Mouse (Mus musculus) heart, postnatal 0 days (tissue): Measurements from ENCODE around the gene Flnb. TPM values are rescaled to one million over a fixed set of nuclear protein-coding genes. Genes with fewer than 3 reads are reported as not detected.

Source experiments
- ATAC-seq: fragments of 200-750 bp; cut with Nextera tagmentation; 2 replicates; pipeline ENCODE4 v1.8.0; 2017; ENCODE audit warnings: low read depth, moderate number of reproducible peaks, moderate library complexity; ENCODE audit not compliant: insufficient read depth
- DNase-seq: peaks from one replicate; pipeline ENCODE4 v3.0.0-alpha.2; 2016; ENCODE audit warnings: low spot score
- H3K27ac ChIP-seq: fragments of 300-500 bp; sonication (generic); 2 replicates; pipeline ENCODE4 v1.5.1; 2014; ENCODE audit warnings: low read depth, mild to moderate bottlenecking
- H3K27me3 ChIP-seq: fragments of 300-500 bp; sonication (generic); 2 replicates; pipeline ENCODE4 v1.6.1; 2014; ENCODE audit warnings: low read length, mixed read lengths; ENCODE audit not compliant: control insufficient read depth, insufficient read depth
- H3K36me3 ChIP-seq: fragments of 300-500 bp; sonication (generic); replicated peaks from 2 replicates; pipeline ENCODE4 v1.6.1; 2014; ENCODE audit warnings: low read length, mixed read lengths; ENCODE audit not compliant: control insufficient read depth, insufficient read depth
- H3K4me1 ChIP-seq: fragments of 300-500 bp; sonication (generic); 2 replicates; pipeline ENCODE4 v1.6.1; 2014; ENCODE audit warnings: antibody characterized with exemption; ENCODE audit not compliant: control insufficient read depth, insufficient read depth
- H3K4me2 ChIP-seq: fragments of 300-500 bp; sonication (generic); 2 replicates; pipeline ENCODE4 v1.6.1; 2014; ENCODE audit warnings: low read depth, mild to moderate bottlenecking, low read length, moderate library complexity
- H3K4me3 ChIP-seq: fragments of 300-500 bp; sonication (generic); 2 replicates; pipeline ENCODE4 v1.5.1; 2014; ENCODE audit warnings: low read depth, low read length
- H3K9ac ChIP-seq: fragments of 300-500 bp; sonication (generic); replicated peaks from 2 replicates; pipeline ENCODE4 v1.6.1; 2014; ENCODE audit warnings: low read depth, low read length, mixed read lengths
- H3K9me3 ChIP-seq: fragments of 300-500 bp; sonication (generic); replicated peaks from 2 replicates; pipeline ENCODE4 v1.6.1; 2016; ENCODE audit warnings: low read length; ENCODE audit not compliant: control insufficient read depth
- CTCF ChIP-seq: IDR thresholded peaks from 2 replicates; pipeline ENCODE4 v1.5.1; 2016; ENCODE audit warnings: antibody characterized with exemption, control low read depth, low read depth
- EP300 ChIP-seq: IDR thresholded peaks from 2 replicates; pipeline ENCODE4 v1.6.1; 2016; ENCODE audit warnings: antibody characterized with exemption, low read depth
- WGBS: fragments of 180-500 bp; shearing (Covaris S2); extraction: QIAGEN DNeasy Blood & Tissue Kit; methylation state at CpG from one replicate; pipeline ENCODE4 v1.1.7; 2014; 5-methylcytosine and 5-hydroxymethylcytosine counted together
- polyA plus RNA-seq: library from polyadenylated mRNA; unstranded; fragments of >200 nt; fragmentation: Nextera tagmentation; extraction: Ambion mirVana; gene quantifications from 2 replicates; pipeline ENCODE4 v1.2.1, GENCODE M21; 2015
- total RNA-seq: library from RNA; depleted of rRNA; stranded (reverse); fragments of >200 nt; gene quantifications from 2 replicates; pipeline ENCODE4 v1.2.3, GENCODE M21; 2014; ENCODE audit warnings: low replicate concordance

Flnb gene
- total and polyA plus RNA-seq, 2 experiments from 2014 or later = 4.0 to 40.7 TPM

DNA sequence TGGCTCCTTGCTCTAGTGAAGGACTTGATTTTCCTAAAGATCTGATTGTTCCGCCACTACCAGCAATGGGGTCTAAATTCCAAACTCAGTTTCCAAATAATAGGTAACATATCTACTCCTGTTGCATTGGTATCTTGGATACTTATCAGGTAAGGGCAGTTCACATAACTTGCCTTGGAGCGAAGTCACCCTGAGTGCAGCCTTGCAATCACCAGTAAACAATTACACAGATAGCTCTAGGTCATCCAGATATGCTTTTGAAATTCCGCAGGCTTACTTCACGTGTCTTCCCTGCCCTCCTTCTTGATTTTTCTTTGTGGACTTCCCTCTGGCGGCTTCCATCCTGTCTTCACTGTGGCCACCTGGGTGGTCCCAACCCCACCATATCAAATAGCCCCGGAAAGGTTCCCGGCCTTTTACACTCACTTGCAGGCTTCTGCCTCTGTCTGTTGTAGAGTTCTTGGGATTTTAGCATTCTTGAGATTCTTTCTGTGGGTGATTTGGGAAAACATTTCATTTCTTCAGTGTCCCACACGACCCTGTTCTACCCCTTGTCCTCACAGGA lies 22.3 kb downstream of the Flnb start:
- no peak overlapping the region for H3K4me2 ChIP-seq
- H3K36me3 ChIP-seq = no peaks in the 10 kb centered on the region
- TF ChIP-seq EP300 (no peak), CTCF (no peak)
- WGBS = 56% methylated on average over 8 of the region's 8 CpGs
- DNase-seq (no peak), ATAC-seq (no peak)
- no peaks in the 10 kb centered on the region for H3K4me1 ChIP-seq
- no peaks in the 10 kb centered on the region for H3K27me3 ChIP-seq
- H3K4me3 ChIP-seq = no peak overlapping the region
- no peak overlapping the region for H3K27ac ChIP-seq
- H3K9me3 ChIP-seq = no peaks in the 10 kb centered on the region
- no peak overlapping the region for H3K9ac ChIP-seq

DNA sequence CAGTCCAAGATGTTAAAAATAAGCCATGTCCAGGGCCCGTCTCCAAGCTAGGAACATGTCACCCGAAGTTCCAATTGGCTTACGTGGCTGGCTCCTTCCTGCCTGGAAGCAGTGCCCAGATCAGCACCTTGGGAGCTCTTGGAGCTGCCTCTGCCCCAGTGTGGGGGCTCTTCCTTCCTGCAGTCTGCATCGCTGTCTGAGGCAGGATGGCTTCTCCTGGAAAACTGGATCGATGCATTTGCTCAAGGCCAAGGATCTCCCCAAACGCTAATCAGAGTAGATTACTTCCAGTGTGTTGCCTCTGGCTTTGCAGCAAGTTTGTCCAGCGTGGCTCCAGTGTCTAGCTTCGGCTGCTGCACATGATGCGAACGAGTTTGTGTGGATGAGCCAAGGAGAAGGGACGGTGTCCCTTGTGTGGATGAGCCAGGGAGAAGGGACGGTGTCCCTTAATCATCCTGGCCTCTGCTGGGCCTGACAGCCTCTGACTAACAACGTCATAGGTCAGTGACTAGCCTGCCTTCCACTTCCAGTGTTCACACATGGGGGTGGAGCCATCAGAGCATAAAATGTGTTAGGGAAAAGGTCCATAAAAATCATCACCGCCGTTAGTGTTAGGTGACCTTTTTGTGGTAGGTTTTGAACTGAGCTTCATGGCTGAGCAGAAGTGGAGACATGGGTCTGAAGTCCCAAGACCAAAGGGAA lies 25.0 kb downstream of the Flnb start:
- Histone ChIP-seq H3K4me1 (peaks cover 2% of the 10 kb centered on the region; the same call in 1 of the 2 replicates), H3K9ac (no peak overlapping the region), H3K27me3 (no peaks in the 10 kb centered on the region), H3K27ac (no peak overlapping the region), H3K4me2 (no peak overlapping the region), H3K4me3 (no peak overlapping the region), H3K36me3 (no peaks in the 10 kb centered on the region), H3K9me3 (no peaks in the 10 kb centered on the region)
- no peak for ATAC-seq
- TF ChIP-seq CTCF (no peak), EP300 (no peak)
- no peak for DNase-seq
- WGBS = 56% methylated on average over 15 of the region's 15 CpGs

DNA sequence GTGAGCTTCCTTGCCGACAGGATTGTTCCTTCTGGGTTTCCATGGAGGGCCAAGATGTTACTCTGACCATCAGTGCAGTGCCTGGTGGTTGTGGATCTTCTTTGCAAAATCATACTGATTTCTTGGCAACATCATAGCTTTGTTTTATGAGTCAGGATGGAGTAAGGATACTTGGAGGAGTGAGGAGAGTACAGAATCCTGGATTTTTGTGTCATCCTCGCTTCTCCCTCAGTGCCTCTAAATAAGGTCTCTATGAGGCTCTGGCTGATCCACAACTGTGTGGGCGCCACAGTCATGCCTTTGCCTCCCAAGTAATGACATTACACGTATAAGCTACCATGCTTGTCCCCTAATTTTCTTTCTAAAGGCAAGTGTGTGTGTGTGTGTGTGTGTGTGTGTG lies 28.9 kb downstream of the Flnb start:
- no peak overlapping the region for H3K4me3 ChIP-seq
- ATAC-seq (no peak), DNase-seq (no peak)
- TF ChIP-seq EP300 = no peak
- TF ChIP-seq CTCF = no peak
- no peaks in the 10 kb centered on the region for H3K36me3 ChIP-seq
- H3K27ac ChIP-seq = no peak overlapping the region
- peaks cover 18% of the 10 kb centered on the region; the same call in 1 of the 2 replicates for H3K4me1 ChIP-seq
- no peak overlapping the region for H3K9ac ChIP-seq
- H3K27me3 ChIP-seq = no peaks in the 10 kb centered on the region
- no peak overlapping the region for H3K4me2 ChIP-seq
- no peaks in the 10 kb centered on the region for H3K9me3 ChIP-seq
- WGBS = 77% methylated on average over 4 of the region's 4 CpGs

DNA sequence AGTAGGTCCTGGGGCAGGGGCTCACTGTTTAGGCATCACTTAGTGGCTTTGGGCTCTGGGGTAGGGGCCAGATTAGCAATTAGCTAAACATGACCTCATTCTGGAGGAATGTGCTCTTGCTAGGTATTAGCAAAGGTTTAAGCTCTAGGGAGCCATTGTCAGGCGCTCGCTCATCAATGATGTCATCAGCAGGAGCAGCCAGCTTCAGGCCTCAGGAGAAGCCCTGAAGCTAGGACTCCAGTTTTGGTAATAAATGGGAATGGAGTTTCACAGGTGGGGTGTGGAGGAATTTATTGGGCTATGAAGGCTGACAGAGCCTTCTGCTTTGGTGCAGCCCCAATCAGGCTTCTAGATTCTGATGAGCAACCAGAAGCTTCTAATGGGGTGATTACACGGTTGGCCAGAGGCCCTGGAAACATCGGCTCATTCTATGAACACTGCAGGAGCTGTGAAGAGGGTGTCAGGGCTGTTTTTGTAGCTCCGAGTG lies 30.0 kb downstream of the Flnb start:
- TF ChIP-seq CTCF = no peak
- no peak for TF ChIP-seq EP300
- 32% methylated on average over 5 of the region's 5 CpGs for WGBS
- Histone ChIP-seq H3K4me3 (no peak overlapping the region), H3K4me2 (no peak overlapping the region), H3K36me3 (no peaks in the 10 kb centered on the region), H3K9ac (no peak overlapping the region), H3K4me1 (peaks cover 19% of the 10 kb centered on the region; the same call in 1 of the 2 replicates), H3K27ac (peak overlapping the region; percentile 11), H3K27me3 (no peaks in the 10 kb centered on the region), H3K9me3 (no peaks in the 10 kb centered on the region)
- ATAC-seq (no peak; the same call in 1 of the 2 replicates), DNase-seq (no peak)

- Histone ChIP-seq H3K4me2 (peak overlapping the region; percentile 9; the same call in 1 of the 2 replicates), H3K36me3 (no peaks in the 10 kb centered on the region), H3K4me1 (peaks cover 30% of the 10 kb centered on the region; the same call in 1 of the 2 replicates), H3K4me3 (no peak overlapping the region), H3K9ac (no peak overlapping the region), H3K27ac (peak overlapping the region; percentile 56), H3K9me3 (no peaks in the 10 kb centered on the region), H3K27me3 (no peaks in the 10 kb centered on the region)
- no peak for ATAC-seq
- TF ChIP-seq EP300 = no peak
- TF ChIP-seq CTCF = no peak
- 57% methylated on average over 3 of the region's 3 CpGs for WGBS
- no peak for DNase-seq
Observed at GRCm38 (mm10) chr14:7850913-7851312, 33.2 kb downstream of the Flnb start.
